Mouse (Mus musculus) embryonic facial prominence, embryonic 14.5 days (tissue): ENCODE measurements around the gene Hmmr. TPM values are rescaled to one million over a fixed set of nuclear protein-coding genes. Genes with fewer than 3 reads are reported as not detected.
"Not testable (repeated sequence)": the region's sequence is repeated elsewhere in the genome, so short reads cannot be mapped to it uniquely, and the experiment has no call there.

ENCODE experiments used
- ATAC-seq: fragments of 200-750 bp; cut with Nextera tagmentation; 2 replicates; pipeline ENCODE4 v1.8.0; 2017; ENCODE audit warnings: low read depth, moderate number of reproducible peaks, moderate TSS enrichment
- DNase-seq: peaks from one replicate; pipeline ENCODE4 v3.0.0-alpha.2; 2015; ENCODE audit warnings: low spot score
- H3K27ac ChIP-seq: fragments of 300-500 bp; sonication (generic); replicated peaks from 2 replicates; pipeline ENCODE4 v1.5.1; 2014; ENCODE audit warnings: low read depth, mild to moderate bottlenecking, low read length, moderate library complexity
- H3K27me3 ChIP-seq: fragments of 300-500 bp; sonication (generic); replicated peaks from 2 replicates; pipeline ENCODE4 v1.6.1; 2014; ENCODE audit warnings: low read length; ENCODE audit not compliant: control insufficient read depth, insufficient read depth
- H3K36me3 ChIP-seq: fragments of 300-500 bp; sonication (generic); 2 replicates; pipeline ENCODE4 v1.6.1; 2014; ENCODE audit warnings: low read length, mixed read lengths; ENCODE audit not compliant: control insufficient read depth, insufficient read depth
- H3K4me1 ChIP-seq: fragments of 300-500 bp; sonication (generic); 2 replicates; pipeline ENCODE4 v1.6.1; 2014; ENCODE audit warnings: antibody characterized with exemption, low read length; ENCODE audit not compliant: control insufficient read depth, insufficient read depth
- H3K4me2 ChIP-seq: fragments of 300-500 bp; sonication (generic); 2 replicates; pipeline ENCODE4 v1.6.1; 2014; ENCODE audit warnings: low read depth, mild to moderate bottlenecking, low read length, moderate library complexity, mixed read lengths
- H3K4me3 ChIP-seq: fragments of 300-500 bp; sonication (generic); 2 replicates; pipeline ENCODE4 v1.5.1; 2014; ENCODE audit warnings: low read depth, mild to moderate bottlenecking, low read length
- H3K9ac ChIP-seq: fragments of 300-500 bp; sonication (generic); 2 replicates; pipeline ENCODE4 v1.6.1; 2014; ENCODE audit warnings: low read depth, mild to moderate bottlenecking, low read length, moderate library complexity, mixed read lengths
- H3K9me3 ChIP-seq: fragments of 300-500 bp; sonication (generic); 2 replicates; pipeline ENCODE4 v1.6.1; 2016; ENCODE audit warnings: low read length; ENCODE audit not compliant: control insufficient read depth
- WGBS: fragments of 180-500 bp; shearing (Covaris S2); extraction: QIAGEN DNeasy Blood & Tissue Kit; methylation state at CpG from one replicate; pipeline ENCODE4 v1.1.7; 2014; 5-methylcytosine and 5-hydroxymethylcytosine counted together
- polyA plus RNA-seq: library from polyadenylated mRNA; unstranded; fragments of >200 nt; fragmentation: Nextera tagmentation; extraction: Ambion mirVana; gene quantifications from 2 replicates; pipeline ENCODE4 v1.2.1, GENCODE M21; 2014

Hmmr gene
- polyA plus RNA-seq, 1 experiment from 2014 or later = 35.2 TPM

DNA sequence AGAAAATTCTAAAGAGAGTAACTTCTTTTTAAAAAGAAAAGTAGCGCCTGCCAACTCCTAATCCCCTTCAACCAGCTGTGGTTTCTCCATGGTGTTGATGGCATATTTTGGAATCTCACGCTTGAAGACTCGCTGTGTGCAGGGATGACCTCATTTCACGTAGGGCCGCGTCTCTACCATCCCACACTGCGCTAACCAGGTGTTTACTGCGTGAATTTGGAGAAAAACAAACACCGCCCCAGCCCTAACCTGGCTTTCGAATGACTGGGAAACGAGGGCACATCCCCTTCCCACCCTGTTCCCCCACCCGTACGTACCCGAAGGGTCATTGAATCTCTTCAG is 254 bp downstream of the Hmmr start:
- peak overlapping the region; percentile 87 for H3K4me2 ChIP-seq
- peak; percentile 16; the same call in 1 of the 2 replicates for ATAC-seq
- H3K9ac ChIP-seq = peak overlapping the region; percentile 70
- H3K27me3 ChIP-seq = no peaks in the 10 kb centered on the region
- 2% methylated on average over 14 of the region's 14 CpGs for WGBS
- peak overlapping the region; percentile 95 for H3K4me3 ChIP-seq
- DNase-seq = peak; percentile 20
- H3K36me3 ChIP-seq = peaks cover 30% of the 10 kb centered on the region
- H3K4me1 ChIP-seq = peaks cover 16% of the 10 kb centered on the region; the same call in 1 of the 2 replicates
- no peak overlapping the region for H3K27ac ChIP-seq
- H3K9me3 ChIP-seq = no peaks in the 10 kb centered on the region

DNA sequence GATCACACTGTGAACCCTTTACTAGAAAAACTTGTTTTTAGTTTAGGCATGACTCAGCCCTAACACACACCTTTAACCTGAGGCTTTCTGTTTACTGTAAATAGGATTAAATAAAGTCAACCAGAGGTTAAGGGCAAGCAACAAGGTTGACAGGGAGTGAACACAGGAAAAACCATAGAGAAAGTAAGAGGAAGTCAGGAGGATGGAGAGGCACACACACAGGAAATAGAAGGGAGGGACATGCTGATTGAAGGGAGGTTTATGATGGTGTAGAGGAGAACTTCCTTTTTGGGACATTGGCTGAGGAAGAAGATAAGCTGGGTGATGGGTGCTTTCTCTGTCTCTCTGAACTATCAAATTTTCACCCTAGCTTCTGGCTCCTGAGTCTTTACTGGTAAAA is 14.9 kb downstream of the Hmmr start:
- no peak overlapping the region for H3K4me3 ChIP-seq
- H3K27me3 ChIP-seq = no peaks in the 10 kb centered on the region
- ATAC-seq (no peak), DNase-seq (no peak)
- H3K4me1 ChIP-seq = no peaks in the 10 kb centered on the region
- H3K4me2 ChIP-seq = no peak overlapping the region
- no peaks in the 10 kb centered on the region for H3K9me3 ChIP-seq
- no peak overlapping the region for H3K27ac ChIP-seq
- H3K36me3 ChIP-seq = peaks cover 82% of the 10 kb centered on the region
- H3K9ac ChIP-seq = no peak overlapping the region

- H3K36me3 ChIP-seq = peaks cover 80% of the 10 kb centered on the region
- no peak overlapping the region for H3K9ac ChIP-seq
- DNase-seq = no peak
- H3K4me2 ChIP-seq = no peak overlapping the region
- no peaks in the 10 kb centered on the region for H3K27me3 ChIP-seq
- H3K4me1 ChIP-seq = no peaks in the 10 kb centered on the region
- WGBS = 94% methylated on average over 5 of the region's 5 CpGs
- ATAC-seq = no peak
- no peak overlapping the region for H3K4me3 ChIP-seq
- H3K27ac ChIP-seq = no peak overlapping the region
- H3K9me3 ChIP-seq = no peaks in the 10 kb centered on the region
Measured at GRCm38 (mm10) chr11:40715524-40715923, 17.7 kb downstream of the Hmmr start.

GRCm38 (mm10) chr11:40713858-40714257 is 19.4 kb downstream of the Hmmr start:
- H3K36me3 ChIP-seq = peaks cover 79% of the 10 kb centered on the region
- ATAC-seq = no peak

DNA sequence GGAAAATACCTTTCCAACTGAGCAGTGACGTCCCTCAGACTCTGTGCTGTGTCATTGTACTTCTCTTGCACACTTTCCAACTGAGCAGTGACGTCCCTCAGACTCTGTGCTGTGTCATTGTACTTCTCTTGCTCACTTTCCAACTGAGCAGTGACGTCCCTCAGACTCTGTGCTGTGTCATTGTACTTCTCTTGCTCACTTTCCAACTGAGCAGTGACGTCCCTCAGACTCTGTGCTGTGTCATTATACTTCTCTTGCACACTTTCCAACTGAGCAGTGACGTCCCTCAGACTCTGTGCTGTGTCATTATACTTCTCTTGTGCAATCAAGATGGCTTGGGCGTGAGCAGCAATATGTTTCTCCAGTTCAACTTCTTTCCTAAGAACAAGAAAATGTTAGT is 23.3 kb downstream of the Hmmr start:
- 91% methylated on average over 6 of the region's 6 CpGs for WGBS
- peaks cover 87% of the 10 kb centered on the region for H3K36me3 ChIP-seq
- ATAC-seq, H3K4me2 ChIP-seq, H3K9ac ChIP-seq, H3K9me3 ChIP-seq, H3K27me3 ChIP-seq, DNase-seq, H3K4me3 ChIP-seq, H3K4me1 ChIP-seq, H3K27ac ChIP-seq: not testable (repeated sequence)

More at GRCm38 (mm10) chr11:40713858-40714257, 19.4 kb downstream of the Hmmr start:
- no peak for DNase-seq
- no peaks in the 10 kb centered on the region for H3K4me1 ChIP-seq
- H3K4me3 ChIP-seq = no peak overlapping the region
- H3K9ac ChIP-seq = no peak overlapping the region
- H3K9me3 ChIP-seq = no peaks in the 10 kb centered on the region
- no peak overlapping the region for H3K4me2 ChIP-seq
- H3K27ac ChIP-seq = no peak overlapping the region
- no peaks in the 10 kb centered on the region for H3K27me3 ChIP-seq
- WGBS = 75% methylated on average over 8 of the region's 8 CpGs

DNA sequence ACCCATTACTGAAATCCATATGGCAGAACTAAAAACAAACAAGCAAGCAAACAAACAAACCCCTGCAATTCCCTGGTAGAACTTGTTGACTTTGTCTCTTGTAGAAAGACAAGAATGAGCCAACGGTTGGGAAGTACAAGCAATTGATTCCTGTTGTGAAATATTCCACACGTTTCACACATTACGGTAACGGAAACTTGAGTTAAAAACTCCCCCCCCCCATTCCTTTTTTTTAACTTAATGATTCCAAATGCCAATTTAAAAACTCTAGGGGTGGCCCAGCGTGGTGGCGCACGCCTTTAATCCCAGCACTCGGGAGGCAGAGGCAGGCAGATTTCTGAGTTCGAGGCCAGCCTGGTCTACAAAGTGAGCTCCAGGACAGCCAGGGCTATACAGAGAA is 38.1 kb downstream of the Hmmr start, which contains the start of gene Mat2b:
Gene Mat2b, minus strand, starts transcription at position 101 of the 400 bp plus-strand sequence.
- ATAC-seq (no peak), DNase-seq (no peak)
- peak within 1 kb of the TSS; percentile 77 for H3K9ac ChIP-seq
- H3K27me3 ChIP-seq = no peaks in the 10 kb centered on the region
- H3K27ac ChIP-seq = peak within 1 kb of the TSS; percentile 98
- 77% methylated on average over 9 of the region's 9 CpGs for WGBS
- peak within 1 kb of the TSS; percentile 88 for H3K4me3 ChIP-seq
- H3K9me3 ChIP-seq = peaks cover 5% of the 10 kb centered on the region; the same call in 1 of the 2 replicates
- H3K4me1 ChIP-seq = peaks cover 13% of the 10 kb centered on the region
- peak within 1 kb of the TSS; percentile 65 for H3K4me2 ChIP-seq
- no peaks in the 10 kb centered on the region for H3K36me3 ChIP-seq

DNA sequence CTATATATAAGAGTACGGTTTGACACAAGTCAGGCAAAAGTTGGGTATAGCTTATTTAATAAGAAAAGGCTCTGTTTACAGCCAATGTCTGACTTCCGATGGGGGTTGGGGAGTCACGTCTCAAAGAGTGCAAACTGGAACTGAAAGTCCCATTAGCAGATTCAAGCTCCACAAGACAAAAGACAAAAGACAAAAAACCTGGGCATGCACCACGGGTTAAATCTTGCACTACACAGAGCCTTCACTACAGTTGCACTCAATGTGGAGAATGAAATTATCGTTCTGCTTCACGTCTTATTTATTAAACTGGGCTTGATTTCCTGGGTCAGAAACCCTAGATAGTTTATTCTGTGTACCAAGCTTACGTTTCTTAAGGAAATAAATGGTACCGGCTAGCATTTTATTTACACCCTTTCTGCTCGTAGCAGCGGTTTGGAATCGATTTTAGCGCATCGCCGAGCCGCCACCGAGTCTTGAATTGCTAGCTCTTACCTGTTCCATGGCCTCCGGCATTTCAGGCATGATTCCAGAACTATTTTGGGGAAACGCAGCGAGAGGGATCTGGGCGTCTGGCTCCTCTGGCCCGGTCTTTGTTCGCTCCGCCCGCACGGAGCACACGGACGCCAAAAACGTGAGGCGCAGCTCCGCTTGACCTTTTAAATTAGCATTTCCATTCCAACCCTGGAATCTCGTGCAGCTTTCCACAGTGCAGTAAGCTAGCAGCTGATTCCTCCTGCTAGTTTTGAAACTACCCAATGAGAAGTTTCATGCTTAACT is 38.7 kb downstream of the Hmmr start:
- Histone ChIP-seq H3K9ac (peak overlapping the region; percentile 77), H3K27me3 (no peaks in the 10 kb centered on the region), H3K9me3 (peaks cover 1% of the 10 kb centered on the region; the same call in 1 of the 2 replicates), H3K4me1 (peaks cover 18% of the 10 kb centered on the region), H3K4me2 (peak overlapping the region; percentile 65), H3K4me3 (peak overlapping the region; percentile 88), H3K27ac (peak overlapping the region; percentile 98), H3K36me3 (no peaks in the 10 kb centered on the region)
- peak; percentile 91 for DNase-seq
- WGBS = under 1% methylated on average over 31 of the region's 31 CpGs
- peak; percentile 50 for ATAC-seq

- H3K36me3 ChIP-seq = no peaks in the 10 kb centered on the region
- H3K27me3 ChIP-seq = no peaks in the 10 kb centered on the region
- ATAC-seq = peak; percentile 16; the same call in 1 of the 2 replicates
- H3K27ac ChIP-seq = peak overlapping the region; percentile 98
- H3K9ac ChIP-seq = peak overlapping the region; percentile 77
- peak; percentile 92 for DNase-seq
- peaks cover 18% of the 10 kb centered on the region for H3K4me1 ChIP-seq
- WGBS = 0% methylated on average over 16 of the region's 16 CpGs
- H3K4me2 ChIP-seq = peak overlapping the region; percentile 65
- peak overlapping the region; percentile 88 for H3K4me3 ChIP-seq
- H3K9me3 ChIP-seq = no peaks in the 10 kb centered on the region
Measured at GRCm38 (mm10) chr11:40693366-40693951, 39.8 kb downstream of the Hmmr start.
